In genomic region chr2:137969156-137969555, GRCm38 (mm10) we compare ENCODE assay signal across 20 mouse cellular contexts.
"Had no signal": no experiment of that assay in that cellular context is flagged by ENCODE, and none has a peak within 500 bp of the region (broad histone marks: within the 10 kb centered on the region; RNA-seq: fewer than 3 reads in every experiment).

No protein-coding gene starts in this region.

- H3K36me3 ChIP-seq: liver, embryonic 15.5 days; lung, embryonic 15.5 days; midbrain, embryonic 10.5 days; midbrain, embryonic 13.5 days; stomach, embryonic 15.5 days had no signal

- H3K9ac ChIP-seq: liver, embryonic 15.5 days; lung, embryonic 15.5 days; midbrain, embryonic 13.5 days; stomach, embryonic 15.5 days had no signal

- H3K4me2 ChIP-seq: liver, embryonic 11.5 days; liver, embryonic 15.5 days; lung, embryonic 15.5 days; midbrain, embryonic 13.5 days; stomach, embryonic 15.5 days had no signal

- H3K4me3 ChIP-seq: layer of hippocampus, adult 2 months; liver, embryonic 15.5 days; lung, embryonic 15.5 days; megakaryocyte, embryonic 14.5 days; midbrain, embryonic 10.5 days; midbrain, embryonic 13.5 days; stomach, embryonic 15.5 days had no signal

- H3K4me1 ChIP-seq: liver, embryonic 15.5 days; lung, embryonic 15.5 days; megakaryocyte, embryonic 14.5 days; stomach, embryonic 15.5 days had no signal

- H3K27me3 ChIP-seq: liver, embryonic 15.5 days; lung, embryonic 15.5 days; megakaryocyte, embryonic 14.5 days; midbrain, embryonic 13.5 days; stomach, embryonic 15.5 days had no signal

- DNase-seq: kidney, adult 18-20 months; kidney, adult 9 months; kidney, postnatal 25 days; layer of hippocampus, adult 9-11 months; lung, adult 18-20 months; lung, postnatal 10 days; lung, postnatal 36 days; right cerebral cortex, postnatal 25 days; spleen, adult 18-20 months; thymus, postnatal 36 days had no signal

- ATAC-seq: midbrain, embryonic 13.5 days; midbrain, embryonic 16.5 days had no signal

- H3K9me3 ChIP-seq: liver, embryonic 15.5 days; lung, embryonic 15.5 days; midbrain, embryonic 10.5 days; midbrain, embryonic 13.5 days; stomach, embryonic 15.5 days had no signal

- H3K27ac ChIP-seq: kidney, postnatal 0 days; layer of hippocampus, adult 2 months; liver, embryonic 15.5 days; lung, embryonic 15.5 days; midbrain, embryonic 10.5 days; midbrain, embryonic 13.5 days; stomach, embryonic 15.5 days had no signal
